Mouse (Mus musculus): ENCODE results near the gene Lmntd1.

Gene Lmntd1

GRCm38 (mm10) chr6:145605203-145605602 lies 8.9 kb downstream of the Lmntd1 start:
- no peak for DNase-seq (ENCODE audit: inconsistent age in 2 of 2, low spot score in 1 of 2)

DNA sequence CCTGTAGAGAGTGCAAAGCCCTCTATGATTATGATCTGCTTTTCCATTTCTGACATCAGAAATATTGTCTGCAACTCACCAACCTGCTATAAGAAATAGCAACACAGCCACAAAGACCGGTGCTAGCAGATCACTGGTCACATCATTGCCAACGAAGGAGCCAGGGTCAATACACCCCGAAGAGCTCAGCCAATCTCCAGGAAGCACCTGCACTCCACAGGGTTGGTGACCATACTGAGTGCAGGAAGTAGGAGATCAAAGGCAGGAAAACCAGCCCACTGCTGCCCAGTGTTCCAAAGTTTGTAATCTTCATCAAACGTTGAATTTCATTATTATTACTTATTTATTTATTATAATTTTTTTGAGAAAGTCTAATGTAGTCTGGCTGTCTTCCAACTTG lies 9.5 kb downstream of the Lmntd1 start:
- no peak for DNase-seq (ENCODE audit: inconsistent age in 2 of 2, low spot score in 1 of 2)

DNA sequence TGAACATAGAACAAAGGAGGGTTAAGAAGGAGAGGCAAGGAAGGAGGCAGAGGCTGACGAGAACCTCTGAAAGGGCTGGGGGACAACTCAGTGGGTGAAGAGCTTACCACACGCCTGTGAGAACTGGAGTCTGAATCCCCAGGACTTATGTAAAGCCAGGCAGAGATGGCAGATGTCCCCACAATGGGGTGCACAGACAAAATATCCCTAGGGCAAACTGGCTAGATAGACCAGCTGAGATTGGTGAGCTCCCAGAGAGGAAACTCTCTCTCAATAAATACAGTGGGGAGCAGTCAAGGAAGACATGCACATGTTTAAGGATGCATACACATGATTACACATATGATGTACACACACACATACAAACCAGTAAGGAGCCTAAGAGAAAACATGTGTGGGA lies 10.0 kb downstream of the Lmntd1 start:
- no peak for DNase-seq (ENCODE audit: inconsistent age in 2 of 2, low spot score in 1 of 2)

GRCm38 (mm10) chr6:145598794-145599555 lies 15.1 kb downstream of the Lmntd1 start:
- DNase-seq (ENCODE audit: inconsistent age in 2 of 2, low spot score in 1 of 2), result peak in 1 of 2 experiments; percentile 78

- no peak for DNase-seq (ENCODE audit: inconsistent age in 2 of 2, low spot score in 1 of 2)
These were observed 18.2 kb downstream of the Lmntd1 start for GRCm38 (mm10) chr6:145595905-145596304.

- DNase-seq (ENCODE audit: inconsistent age in 2 of 2, low spot score in 1 of 2), result peak; percentile 59 to 87
These were observed 20.1 kb downstream of the Lmntd1 start for GRCm38 (mm10) chr6:145593991-145594390.

DNA sequence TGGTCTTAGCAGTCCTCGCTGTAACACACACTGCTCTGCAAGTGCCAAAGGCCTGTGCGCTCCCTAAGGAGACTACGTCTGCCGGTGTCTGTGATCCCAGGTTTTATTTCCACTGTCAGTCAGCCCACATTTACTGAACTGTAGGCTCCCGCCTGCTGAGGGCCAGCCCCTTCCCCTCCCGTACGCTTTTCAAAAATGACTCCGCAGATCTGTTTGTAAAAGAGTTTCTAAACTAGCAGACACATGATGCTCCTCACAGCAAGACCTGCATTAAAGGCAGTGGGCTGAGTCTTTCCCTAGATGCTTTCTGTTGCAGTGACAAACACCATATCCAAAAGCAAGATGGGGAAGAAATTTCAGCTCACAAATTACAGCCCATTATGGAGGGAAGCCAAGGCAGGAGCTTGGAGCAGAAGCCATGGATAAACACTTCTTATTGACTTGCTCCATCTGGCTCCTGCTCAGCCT lies 21.6 kb downstream of the Lmntd1 start:
- no peak for DNase-seq (ENCODE audit: inconsistent age in 2 of 2, low spot score in 1 of 2)

DNA sequence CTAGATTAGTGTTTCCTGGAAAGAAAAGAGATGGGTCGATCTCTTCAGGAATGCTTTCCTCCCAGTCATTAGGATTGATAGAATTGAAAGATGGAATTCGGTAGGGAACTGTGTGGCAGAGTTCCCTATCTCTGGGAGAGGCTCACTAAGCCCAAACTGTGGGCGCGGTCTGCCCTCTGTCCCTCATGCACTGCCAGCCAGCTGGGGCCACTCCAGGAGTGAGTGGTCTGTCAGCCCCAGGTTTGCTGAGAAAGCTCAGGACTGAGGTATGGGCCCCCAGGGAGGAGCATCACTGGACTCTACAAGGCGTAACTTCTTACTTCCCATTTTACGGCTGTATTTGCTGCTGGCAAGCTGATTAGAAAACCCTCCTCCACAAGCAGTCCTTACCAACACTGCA lies 22.1 kb downstream of the Lmntd1 start:
- DNase-seq (ENCODE audit: inconsistent age in 2 of 2, low spot score in 1 of 2), result no peak

DNA sequence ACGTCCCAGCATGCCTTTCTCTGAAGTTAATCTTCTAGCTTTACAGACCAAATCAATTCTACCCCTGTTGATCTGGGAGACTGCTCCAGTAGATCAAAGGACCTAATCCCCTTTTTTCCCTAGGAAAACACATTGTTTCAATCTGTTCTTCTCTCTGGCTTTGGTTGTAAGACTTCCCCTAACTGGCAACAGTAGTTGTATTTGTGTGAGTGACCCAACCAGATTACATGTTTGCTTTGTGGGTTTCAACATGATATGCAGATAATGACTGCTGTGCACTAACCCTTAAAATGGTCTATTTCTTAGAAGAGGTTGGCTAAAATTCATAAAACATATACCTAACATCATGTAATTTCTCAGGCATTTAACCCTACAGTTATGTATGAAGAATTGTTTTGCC lies 22.5 kb downstream of the Lmntd1 start:
- no peak for DNase-seq (ENCODE audit: inconsistent age in 2 of 2, low spot score in 1 of 2)

- DNase-seq (ENCODE audit: inconsistent age in 2 of 2, low spot score in 1 of 2), result no peak
These were observed 23.4 kb downstream of the Lmntd1 start for GRCm38 (mm10) chr6:145590501-145591293.

DNA sequence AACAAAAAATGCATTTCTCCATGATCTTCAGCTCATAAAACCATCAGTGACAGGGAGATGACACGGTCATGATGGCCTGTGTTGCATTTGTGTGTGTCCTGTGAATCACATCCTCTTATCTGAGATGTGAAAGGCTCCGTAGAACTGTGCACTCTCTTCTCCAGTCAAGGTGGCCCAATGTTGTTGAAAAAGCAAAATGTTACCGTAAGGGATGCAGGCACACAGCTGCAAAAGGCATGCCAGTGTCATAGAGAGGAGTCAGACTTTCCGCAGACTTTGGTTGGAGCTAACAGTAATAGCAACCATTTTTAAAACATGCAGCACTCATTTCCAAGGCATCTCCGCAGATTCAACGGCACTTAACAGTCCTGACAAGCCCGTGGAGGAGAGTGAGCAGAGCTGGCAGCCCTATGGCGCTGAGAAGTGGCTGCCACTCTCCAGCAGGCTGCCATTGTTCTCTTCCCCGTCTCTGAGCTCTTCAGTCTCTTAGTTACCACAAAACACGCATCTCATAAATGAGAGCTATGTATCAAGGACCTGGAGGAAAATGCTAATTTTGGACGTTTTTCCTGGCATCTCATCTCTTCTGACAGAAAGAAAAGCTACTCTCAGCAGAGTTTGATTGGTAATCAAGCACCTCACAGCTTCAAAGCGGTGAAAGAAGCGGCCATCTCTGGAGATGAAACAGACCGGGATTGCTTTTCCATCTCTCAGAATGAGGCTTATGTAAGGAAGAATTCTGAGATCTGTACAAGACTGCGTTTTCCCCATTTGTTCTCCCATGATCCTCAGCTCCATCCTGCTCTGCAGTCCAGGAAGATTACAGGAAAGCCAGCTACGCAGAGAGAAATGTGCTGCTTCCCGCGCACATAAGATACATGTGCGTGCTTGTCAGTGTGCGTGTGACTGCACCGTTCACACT lies 28.8 kb downstream of the Lmntd1 start:
- no peak for DNase-seq (ENCODE audit: inconsistent age in 2 of 2, low spot score in 1 of 2)

DNA sequence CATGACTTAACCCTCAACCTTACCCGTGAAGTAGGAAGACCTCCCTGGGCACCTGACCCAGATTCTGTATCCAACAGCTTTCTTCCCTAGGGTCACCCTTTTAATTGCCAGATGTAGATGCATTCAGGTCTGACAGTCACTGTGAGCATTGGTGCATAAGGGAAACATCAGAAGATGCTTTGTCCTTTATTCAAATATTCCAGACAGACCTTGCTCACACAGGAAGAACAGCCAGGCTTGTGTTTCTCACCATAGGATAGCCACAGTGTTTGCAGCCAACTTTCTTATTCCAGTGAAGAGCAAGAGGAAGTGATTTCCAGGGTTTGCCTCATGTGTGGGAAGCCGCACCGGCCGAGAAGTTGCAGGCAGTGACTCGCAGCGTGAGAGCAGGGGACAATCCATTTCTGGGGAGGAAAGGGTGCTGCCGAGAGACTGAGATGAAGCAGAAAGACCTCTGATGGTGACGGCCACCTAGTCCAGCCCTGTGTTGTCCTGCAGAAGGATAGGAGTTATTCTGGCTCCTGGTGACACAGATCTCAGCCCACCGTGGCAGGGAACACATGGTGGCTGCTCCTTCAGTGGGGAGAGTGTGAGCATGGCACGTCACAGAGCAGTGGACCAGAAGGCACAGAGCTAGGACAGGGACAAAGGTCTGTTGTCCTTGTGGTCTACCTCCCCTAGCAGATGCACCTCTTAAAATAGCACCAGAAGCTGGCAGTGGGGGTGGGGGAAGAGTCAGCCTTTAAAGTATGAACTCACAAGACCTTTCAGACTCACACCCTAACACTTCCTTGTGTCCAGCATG lies 32.6 kb downstream of the Lmntd1 start:
- no peak for DNase-seq (ENCODE audit: inconsistent age in 2 of 2, low spot score in 1 of 2)

DNA sequence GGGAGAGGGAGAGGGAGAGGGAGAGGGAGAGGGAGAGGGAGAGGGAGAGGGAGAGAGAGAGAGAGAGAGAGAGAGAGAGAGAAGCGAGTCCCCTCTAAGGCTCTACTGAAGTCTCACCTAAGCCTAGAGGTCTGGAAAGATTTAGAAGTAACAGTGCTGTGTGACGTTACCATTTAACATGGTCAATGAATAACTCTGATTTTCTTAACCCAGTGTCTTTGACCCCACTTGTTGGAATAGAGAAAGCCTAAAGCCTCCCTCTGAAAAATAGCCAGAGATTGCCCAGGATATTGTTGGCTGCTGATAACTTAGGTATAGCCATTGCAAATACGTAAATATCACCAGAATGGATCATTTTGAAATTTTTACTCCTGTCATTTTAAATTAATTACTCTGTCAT lies 34.4 kb downstream of the Lmntd1 start:
- DNase-seq (ENCODE audit: inconsistent age in 2 of 2, low spot score in 1 of 2), result no peak

DNA sequence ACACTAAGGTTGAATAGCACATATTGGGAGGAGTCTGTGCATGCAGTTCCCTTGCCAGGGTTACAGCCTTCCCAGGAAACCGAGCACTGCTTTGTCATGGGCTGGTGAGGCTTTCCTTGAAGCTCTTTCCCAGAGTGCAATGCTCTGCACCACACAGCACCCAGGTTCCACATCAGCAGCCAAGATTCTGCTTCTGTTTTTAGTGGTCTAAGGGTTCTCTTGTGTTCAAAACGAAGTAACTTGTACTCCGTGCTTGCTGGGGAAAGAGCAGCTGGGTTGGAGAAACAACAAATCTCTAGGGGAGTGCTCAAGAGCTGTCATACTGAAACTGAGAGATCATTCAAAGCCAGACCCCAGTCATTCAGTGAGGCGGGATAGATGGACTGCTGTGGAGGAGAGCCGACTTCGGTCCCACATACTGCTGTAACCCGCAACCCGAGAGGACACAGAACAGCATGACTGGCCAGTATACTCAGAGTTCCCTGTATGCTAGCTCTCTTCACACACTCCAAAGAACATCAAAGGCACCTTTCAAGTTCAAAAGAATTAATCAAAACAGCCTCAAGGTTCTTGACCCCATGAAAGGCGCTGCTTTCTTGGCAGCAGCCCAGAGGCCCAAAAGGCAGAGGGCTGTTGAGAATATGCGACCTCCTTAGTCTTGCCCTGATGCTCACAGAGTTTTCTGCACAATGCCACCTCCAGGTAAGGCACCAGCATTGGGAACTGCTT lies 35.5 kb downstream of the Lmntd1 start:
- peak; percentile 61 to 82 for DNase-seq (ENCODE audit: inconsistent age in 2 of 2, low spot score in 1 of 2)

GRCm38 (mm10) chr6:145576762-145577161 lies 37.4 kb downstream of the Lmntd1 start:
- no peak for DNase-seq (ENCODE audit: inconsistent age in 2 of 2, low spot score in 1 of 2)

- DNase-seq (ENCODE audit: inconsistent age in 2 of 2, low spot score in 1 of 2), result no peak
These were observed 40.7 kb downstream of the Lmntd1 start for GRCm38 (mm10) chr6:145573250-145574013.

GRCm38 (mm10) chr6:145568701-145569100 lies 45.4 kb downstream of the Lmntd1 start:
- no peak for DNase-seq (ENCODE audit: inconsistent age in 2 of 2, low spot score in 1 of 2)

GRCm38 (mm10) chr6:145567832-145568231 lies 46.3 kb downstream of the Lmntd1 start:
- DNase-seq (ENCODE audit: inconsistent age in 2 of 2, low spot score in 1 of 2), result no peak

- no peak for DNase-seq (ENCODE audit: inconsistent age in 2 of 2, low spot score in 1 of 2)
These were observed 46.8 kb downstream of the Lmntd1 start for GRCm38 (mm10) chr6:145567296-145567695.

Data from adrenal gland, adult (tissue).